Mouse (Mus musculus) hindbrain, embryonic 10.5 days (tissue): ENCODE results near the gene Sdr9c7. TPM values are rescaled to one million over a fixed set of nuclear protein-coding genes. Genes with fewer than 3 reads are reported as not detected.
"Not testable (repeated sequence)": the region's sequence is repeated elsewhere in the genome, so short reads cannot be mapped to it uniquely, and the experiment has no call there.

ENCODE experiments used
- DNase-seq: peaks from one replicate; pipeline ENCODE4 v3.0.0-alpha.2; 2017; ENCODE audit warnings: low spot score
- H3K27ac ChIP-seq: fragments of 300-500 bp; sonication (generic); 2 replicates; pipeline ENCODE4 v1.5.1; 2016; ENCODE audit warnings: mild to moderate bottlenecking, moderate library complexity
- H3K27me3 ChIP-seq: fragments of 300-500 bp; sonication (generic); 2 replicates; pipeline ENCODE4 v1.6.1; 2016; ENCODE audit warnings: mild to moderate bottlenecking; ENCODE audit not compliant: poor library complexity, insufficient read depth, severe bottlenecking
- H3K36me3 ChIP-seq: fragments of 300-500 bp; sonication (generic); 2 replicates; pipeline ENCODE4 v1.6.1; 2016; ENCODE audit warnings: mild to moderate bottlenecking, moderate library complexity
- H3K4me1 ChIP-seq: fragments of 300-500 bp; sonication (generic); replicated peaks from 2 replicates; pipeline ENCODE4 v1.6.1; 2016; ENCODE audit warnings: mild to moderate bottlenecking
- H3K4me3 ChIP-seq: fragments of 300-500 bp; sonication (generic); 2 replicates; pipeline ENCODE4 v1.5.1; 2016; ENCODE audit warnings: mild to moderate bottlenecking, moderate library complexity
- H3K9me3 ChIP-seq: fragments of 300-500 bp; sonication (generic); 2 replicates; pipeline ENCODE4 v1.6.1; 2016; ENCODE audit warnings: mild to moderate bottlenecking, moderate library complexity
- WGBS: fragments of 180-500 bp; shearing (Covaris S2); methylation state at CpG from one replicate; pipeline ENCODE4 v1.1.7; 2016; 5-methylcytosine and 5-hydroxymethylcytosine counted together
- polyA plus RNA-seq: library from polyadenylated mRNA; unstranded; fragments of >200 nt; fragmentation: Nextera tagmentation; extraction: Ambion mirVana; gene quantifications from 2 replicates; pipeline ENCODE4 v1.2.1, GENCODE M21; 2016

Gene Sdr9c7
- polyA plus RNA-seq, 1 experiment from 2014 or later, result not detected

GRCm38 (mm10) chr10:127891481-127891880, 6.8 kb upstream of the Sdr9c7 start:
- Histone ChIP-seq H3K4me3 (no peak overlapping the region), H3K27me3 (no peaks in the 10 kb centered on the region), H3K9me3 (no peaks in the 10 kb centered on the region), H3K27ac (no peak overlapping the region), H3K4me1 (peaks cover 5% of the 10 kb centered on the region; the same call in 1 of the 2 replicates), H3K36me3 (no peaks in the 10 kb centered on the region)
- no peak for DNase-seq
- WGBS, result 89% methylated on average over 1 of the region's 1 CpGs

GRCm38 (mm10) chr10:127893163-127894022, 4.9 kb upstream of the Sdr9c7 start:
- WGBS, result 67% methylated on average over 5 of the region's 5 CpGs
- DNase-seq, H3K4me1 ChIP-seq, H3K9me3 ChIP-seq, H3K36me3 ChIP-seq, H3K4me3 ChIP-seq, H3K27me3 ChIP-seq, H3K27ac ChIP-seq: not testable (repeated sequence)

DNA sequence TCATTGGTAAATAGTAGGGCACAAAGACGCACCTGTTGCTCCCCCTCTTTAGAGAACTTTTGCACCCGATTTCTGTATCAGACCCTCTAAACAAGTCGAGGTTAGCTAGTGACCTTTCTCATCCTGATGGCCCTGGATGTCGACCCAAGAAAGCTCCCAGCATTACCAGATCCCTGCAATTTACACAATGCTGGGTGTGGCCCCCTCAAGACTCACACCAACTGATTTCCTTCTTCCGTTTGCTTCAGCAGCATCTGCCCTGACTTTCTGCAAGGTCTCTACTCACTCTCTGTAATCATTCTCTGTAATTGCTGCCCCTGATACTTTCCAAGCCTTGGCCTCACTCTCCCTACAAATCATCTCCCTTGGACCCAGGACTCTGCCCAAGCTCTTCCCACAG, 1.6 kb upstream of the Sdr9c7 start:
- Histone ChIP-seq H3K4me3 (no peak overlapping the region), H3K27ac (no peak overlapping the region), H3K4me1 (no peaks in the 10 kb centered on the region), H3K27me3 (no peaks in the 10 kb centered on the region), H3K36me3 (no peaks in the 10 kb centered on the region), H3K9me3 (no peaks in the 10 kb centered on the region)
- DNase-seq, result no peak
- 69% methylated on average over 5 of the region's 5 CpGs for WGBS

DNA sequence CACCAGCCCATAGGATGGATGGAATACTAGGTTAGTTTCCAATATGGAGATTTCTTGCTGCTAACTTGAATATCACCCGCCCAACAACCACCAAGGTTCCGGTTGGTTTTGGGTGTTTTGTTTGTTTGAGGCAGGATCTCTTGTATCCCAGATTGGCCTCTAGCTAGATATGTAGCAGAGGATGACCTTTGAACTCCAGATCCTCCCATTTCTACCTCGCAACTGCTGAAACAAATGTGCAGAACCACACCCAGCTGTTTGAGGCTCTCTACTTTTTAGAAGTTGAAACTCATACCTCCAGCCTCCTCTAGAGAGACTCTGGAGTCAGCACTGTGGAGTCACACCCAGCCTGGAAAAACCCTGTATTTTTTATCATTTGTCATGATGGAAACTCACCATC, 812 bp upstream of the Sdr9c7 start:
- Histone ChIP-seq H3K4me1 (no peaks in the 10 kb centered on the region), H3K36me3 (no peaks in the 10 kb centered on the region), H3K27ac (no peak overlapping the region), H3K9me3 (no peaks in the 10 kb centered on the region), H3K27me3 (no peaks in the 10 kb centered on the region), H3K4me3 (no peak overlapping the region)
- DNase-seq, result no peak
- 80% methylated on average over 3 of the region's 3 CpGs for WGBS

- 72% methylated on average over 5 of the region's 5 CpGs for WGBS
- H3K9me3 ChIP-seq, result no peaks in the 10 kb centered on the region
- DNase-seq, result no peak
Observed at GRCm38 (mm10) chr10:127899783-127900182, 1.5 kb downstream of the Sdr9c7 start.

DNA sequence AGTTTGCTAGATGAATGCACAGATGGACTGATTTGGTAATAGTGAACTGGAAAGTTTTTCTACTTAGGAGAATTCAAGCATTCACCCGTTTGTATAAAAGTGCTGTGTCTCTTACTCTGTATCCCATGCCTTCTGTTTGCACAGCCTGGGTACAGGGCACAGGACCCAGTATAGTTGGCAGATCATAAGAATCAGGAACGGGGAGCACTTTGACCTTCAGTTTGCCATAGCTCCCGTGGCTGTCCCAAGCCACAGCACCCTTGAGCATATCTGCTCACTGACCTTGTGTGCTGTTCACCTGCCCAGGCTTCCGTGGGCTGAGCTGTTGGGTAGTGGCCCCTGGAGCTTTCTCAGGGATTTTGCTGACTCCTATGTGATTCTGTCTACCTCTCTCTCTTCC, 3.4 kb downstream of the Sdr9c7 start:
- no peaks in the 10 kb centered on the region for H3K4me1 ChIP-seq

More at GRCm38 (mm10) chr10:127899783-127900182, 1.5 kb downstream of the Sdr9c7 start:
- no peaks in the 10 kb centered on the region for H3K27me3 ChIP-seq
- no peaks in the 10 kb centered on the region for H3K36me3 ChIP-seq
- H3K27ac ChIP-seq, result no peak overlapping the region
- no peaks in the 10 kb centered on the region for H3K4me1 ChIP-seq
- no peak overlapping the region for H3K4me3 ChIP-seq

DNA sequence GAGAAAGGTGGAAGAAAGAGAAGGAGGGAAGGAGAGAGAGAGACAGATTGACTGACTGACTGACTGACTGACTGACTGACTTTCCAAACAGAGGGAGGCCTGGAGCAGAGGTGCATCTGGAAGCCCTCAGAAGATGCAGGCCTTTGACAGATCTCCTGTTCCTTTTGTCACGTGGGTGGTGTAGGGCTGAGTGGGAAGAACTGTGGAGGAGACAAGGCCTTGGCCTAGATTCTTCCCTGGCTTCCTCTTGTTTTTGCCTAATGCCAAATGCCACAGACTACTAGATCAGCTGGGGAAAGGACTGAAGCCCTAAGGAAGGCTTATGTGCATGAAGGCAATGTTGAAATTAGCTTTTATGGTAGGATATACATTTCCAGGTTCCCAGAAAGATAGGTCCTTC, 4.8 kb downstream of the Sdr9c7 start:
- Histone ChIP-seq H3K27ac (no peak overlapping the region), H3K27me3 (no peaks in the 10 kb centered on the region), H3K36me3 (no peaks in the 10 kb centered on the region), H3K4me1 (no peaks in the 10 kb centered on the region), H3K4me3 (no peak overlapping the region), H3K9me3 (no peaks in the 10 kb centered on the region)
- no peak for DNase-seq
- WGBS, result 72% methylated on average over 1 of the region's 1 CpGs

More for the DNA sequence above, 3.4 kb downstream of the Sdr9c7 start:
- H3K4me3 ChIP-seq, result no peak overlapping the region
- DNase-seq, result no peak
- H3K9me3 ChIP-seq, result no peaks in the 10 kb centered on the region
- WGBS, result 88% methylated on average over 4 of the region's 4 CpGs
- H3K27me3 ChIP-seq, result no peaks in the 10 kb centered on the region
- H3K27ac ChIP-seq, result no peak overlapping the region
- H3K36me3 ChIP-seq, result no peaks in the 10 kb centered on the region

DNA sequence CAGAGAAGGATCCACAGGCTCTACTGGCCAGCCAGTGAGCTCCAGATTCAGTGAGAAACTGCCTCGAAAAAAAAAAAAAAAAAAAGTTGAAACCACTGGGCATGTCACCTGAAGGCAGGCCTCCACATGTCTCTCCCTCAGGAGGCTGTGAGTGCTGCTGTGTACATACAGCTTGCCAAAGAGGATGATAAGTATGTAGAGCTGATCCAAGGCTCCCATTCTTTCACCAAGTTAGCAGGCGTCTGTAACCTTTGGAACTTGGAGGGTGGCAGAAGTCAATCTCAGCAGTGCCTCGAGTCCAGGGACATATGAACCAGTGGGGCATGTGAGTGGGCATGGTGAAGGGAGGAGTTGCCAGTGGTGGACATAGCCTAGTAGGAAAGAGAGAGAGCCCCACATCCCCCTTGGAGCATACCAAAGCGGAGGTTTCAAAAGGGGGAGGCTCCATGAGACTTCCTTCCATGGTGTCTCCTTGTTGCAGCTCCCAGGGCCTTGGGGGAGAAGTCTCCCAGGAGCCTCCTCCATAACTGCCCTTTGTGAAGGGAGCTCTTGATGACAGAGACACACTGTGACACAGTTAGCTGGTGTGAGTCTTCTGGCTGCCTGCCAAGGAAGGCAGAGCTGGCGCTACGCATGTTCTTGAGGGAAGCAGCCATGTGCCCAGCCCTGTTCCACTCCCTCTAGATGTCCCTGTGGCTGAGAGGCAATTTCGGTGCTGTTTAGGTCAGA, 6.6 kb downstream of the Sdr9c7 start:
- no peaks in the 10 kb centered on the region for H3K27me3 ChIP-seq
- no peaks in the 10 kb centered on the region for H3K36me3 ChIP-seq
- H3K4me3 ChIP-seq, result no peak overlapping the region
- H3K4me1 ChIP-seq, result no peaks in the 10 kb centered on the region
- no peak overlapping the region for H3K27ac ChIP-seq
- 83% methylated on average over 7 of the region's 7 CpGs for WGBS
- DNase-seq, result no peak
- no peaks in the 10 kb centered on the region for H3K9me3 ChIP-seq

- Histone ChIP-seq H3K36me3 (no peaks in the 10 kb centered on the region), H3K9me3 (no peaks in the 10 kb centered on the region)
Observed at GRCm38 (mm10) chr10:127906138-127906537, 7.8 kb downstream of the Sdr9c7 start.

GRCm38 (mm10) chr10:127907386-127907951, 9.2 kb downstream of the Sdr9c7 start:
- DNase-seq, result no peak
- Histone ChIP-seq H3K4me1 (no peaks in the 10 kb centered on the region), H3K36me3 (no peaks in the 10 kb centered on the region), H3K9me3 (no peaks in the 10 kb centered on the region), H3K27me3 (no peaks in the 10 kb centered on the region), H3K27ac (no peak overlapping the region), H3K4me3 (no peak overlapping the region)

More at GRCm38 (mm10) chr10:127906138-127906537, 7.8 kb downstream of the Sdr9c7 start:
- no peak overlapping the region for H3K4me3 ChIP-seq
- DNase-seq, result no peak
- 58% methylated on average over 2 of the region's 2 CpGs for WGBS
- no peaks in the 10 kb centered on the region for H3K4me1 ChIP-seq
- H3K27ac ChIP-seq, result no peak overlapping the region
- H3K27me3 ChIP-seq, result no peaks in the 10 kb centered on the region

DNA sequence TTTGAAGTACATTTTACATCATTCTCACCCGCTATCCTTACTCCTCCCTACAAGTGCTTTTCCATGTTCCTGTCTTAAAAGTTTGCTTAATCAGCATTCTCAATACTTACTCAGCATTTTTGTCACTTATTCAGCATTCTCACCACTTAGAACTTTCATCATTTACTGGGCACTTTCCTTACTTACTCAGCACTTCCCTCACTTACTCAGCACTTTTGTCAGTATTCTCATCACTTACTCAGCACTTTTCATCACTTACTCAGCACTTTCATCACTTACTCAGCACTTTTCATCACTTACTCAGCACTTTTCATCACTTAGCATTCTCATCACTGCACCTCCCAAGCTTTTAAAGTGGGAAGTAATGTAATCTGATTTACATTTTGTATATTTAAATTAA, 17.3 kb downstream of the Sdr9c7 start:
- WGBS, result 91% methylated on average over 1 of the region's 1 CpGs
- no peaks in the 10 kb centered on the region for H3K4me1 ChIP-seq
- H3K27ac ChIP-seq, result no peak overlapping the region
- no peaks in the 10 kb centered on the region for H3K27me3 ChIP-seq
- no peaks in the 10 kb centered on the region for H3K36me3 ChIP-seq
- H3K4me3 ChIP-seq, result no peak overlapping the region
- H3K9me3 ChIP-seq, result no peaks in the 10 kb centered on the region
- DNase-seq, result no peak

DNA sequence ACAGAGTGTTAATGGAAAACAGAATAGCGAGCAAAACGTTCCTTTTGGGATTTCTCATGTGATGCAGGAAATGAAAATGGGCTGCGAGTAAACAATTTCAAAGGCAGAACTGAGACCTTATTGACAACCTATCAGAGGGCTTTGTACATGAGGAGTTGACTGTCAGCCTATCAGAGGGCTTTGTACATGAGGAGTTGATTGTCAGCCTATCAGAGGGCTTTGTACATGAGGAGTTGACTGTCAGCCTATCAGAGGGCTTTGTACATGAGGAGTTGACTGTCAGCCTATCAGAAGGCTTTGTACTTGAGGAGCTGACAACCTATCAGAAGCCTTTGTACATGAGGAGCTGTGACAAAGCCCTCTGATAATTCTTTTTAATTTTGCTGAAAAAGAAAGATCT, 18.9 kb downstream of the Sdr9c7 start:
- H3K27ac ChIP-seq, DNase-seq, H3K9me3 ChIP-seq, H3K4me1 ChIP-seq, H3K36me3 ChIP-seq, H3K27me3 ChIP-seq, H3K4me3 ChIP-seq: not testable (repeated sequence)
- 89% methylated on average over 3 of the region's 3 CpGs for WGBS

DNA sequence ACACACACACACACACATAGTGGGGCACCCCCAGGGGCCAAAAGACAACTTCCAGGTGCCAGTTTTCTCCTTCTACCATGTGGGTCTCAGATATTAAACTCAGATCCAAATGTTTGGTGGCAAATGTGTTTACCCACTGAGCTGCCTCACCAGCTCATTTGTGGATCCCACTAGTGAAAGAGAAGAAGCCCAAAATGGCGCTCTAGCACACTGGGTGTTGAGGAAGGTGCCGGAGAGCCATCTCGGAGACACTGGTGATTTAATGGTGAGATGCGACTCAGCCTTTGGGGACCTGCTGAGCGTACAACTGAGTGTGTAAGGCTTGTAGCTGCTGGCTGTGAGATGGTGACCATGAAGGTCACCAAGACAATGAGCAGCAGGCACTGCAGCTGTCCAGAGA, 19.3 kb downstream of the Sdr9c7 start:
- no peak for DNase-seq
- no peak overlapping the region for H3K4me3 ChIP-seq
- 94% methylated on average over 5 of the region's 5 CpGs for WGBS

More for the DNA sequence above, 19.3 kb downstream of the Sdr9c7 start:
- Histone ChIP-seq H3K27me3 (no peaks in the 10 kb centered on the region), H3K36me3 (no peaks in the 10 kb centered on the region), H3K4me1 (no peaks in the 10 kb centered on the region), H3K27ac (no peak overlapping the region), H3K9me3 (no peaks in the 10 kb centered on the region)
